Mouse (Mus musculus) stomach, embryonic 14.5 days (tissue): ENCODE data around the gene Olfr352. TPM values are rescaled to one million over a fixed set of nuclear protein-coding genes. Genes with fewer than 3 reads are reported as not detected.

Source experiments
- ATAC-seq: fragments of 200-750 bp; cut with Nextera tagmentation; 2 replicates; pipeline ENCODE4 v1.8.0; 2017; ENCODE audit warnings: low read depth, moderate TSS enrichment; ENCODE audit not compliant: insufficient number of reproducible peaks, insufficient read depth, low FRiP score
- H3K27ac ChIP-seq: fragments of 300-500 bp; sonication (generic); 2 replicates; pipeline ENCODE4 v1.5.1; 2014; ENCODE audit warnings: mild to moderate bottlenecking, low read length, moderate library complexity, mixed read lengths
- H3K27me3 ChIP-seq: fragments of 300-500 bp; sonication (generic); 2 replicates; pipeline ENCODE4 v1.6.1; 2014; ENCODE audit warnings: low read length, control low read depth, mixed read lengths; ENCODE audit not compliant: control insufficient read depth, insufficient read depth
- H3K36me3 ChIP-seq: fragments of 300-500 bp; sonication (generic); 2 replicates; pipeline ENCODE4 v1.6.1; 2014; ENCODE audit warnings: mild to moderate bottlenecking, control low read depth, low read length, moderate library complexity, mixed read lengths; ENCODE audit not compliant: control insufficient read depth, insufficient read depth
- H3K4me1 ChIP-seq: fragments of 300-500 bp; sonication (generic); 2 replicates; pipeline ENCODE4 v1.6.1; 2014; ENCODE audit warnings: low read length, control low read depth, mixed read lengths; ENCODE audit not compliant: control insufficient read depth, insufficient read depth
- H3K4me2 ChIP-seq: fragments of 300-500 bp; sonication (generic); replicated peaks from 2 replicates; pipeline ENCODE4 v1.6.1; 2014; ENCODE audit warnings: low read depth, low read length, control low read depth
- H3K4me3 ChIP-seq: fragments of 300-500 bp; sonication (generic); 2 replicates; pipeline ENCODE4 v1.5.1; 2014; ENCODE audit warnings: low read depth, low read length, control low read depth
- H3K9ac ChIP-seq: fragments of 300-500 bp; sonication (generic); replicated peaks from 2 replicates; pipeline ENCODE4 v1.6.1; 2014; ENCODE audit warnings: low read depth, mild to moderate bottlenecking, control low read depth, low read length, moderate library complexity, mixed read lengths
- H3K9me3 ChIP-seq: fragments of 300-500 bp; sonication (generic); 2 replicates; pipeline ENCODE4 v1.6.1; 2016; ENCODE audit warnings: low read depth, low read length, control low read depth; ENCODE audit not compliant: control insufficient read depth
- WGBS: fragments of 180-500 bp; shearing (Covaris S2); extraction: QIAGEN DNeasy Blood & Tissue Kit; methylation state at CpG from one replicate; pipeline ENCODE4 v1.1.7; 2014; 5-methylcytosine and 5-hydroxymethylcytosine counted together
- polyA plus RNA-seq: library from polyadenylated mRNA; unstranded; fragments of >200 nt; fragmentation: Nextera tagmentation; extraction: Ambion mirVana; gene quantifications from 2 replicates; pipeline ENCODE4 v1.2.1, GENCODE M21; 2014

Gene Olfr352
- polyA plus RNA-seq, result not detected in 2 replicates

GRCm38 (mm10) chr2:36868160-36868559 is at the start of gene Olfr352:
Olfr352 (plus strand) TSS chr2:36868460.
- H3K4me2 ChIP-seq, result no peak within 1 kb of the TSS
- 59% methylated on average over 1 of the region's 1 CpGs for WGBS
- H3K27me3 ChIP-seq, result no peaks in the 10 kb centered on the region
- ATAC-seq, result no peak
- no peaks in the 10 kb centered on the region for H3K36me3 ChIP-seq
- H3K9ac ChIP-seq, result no peak within 1 kb of the TSS
- no peak within 1 kb of the TSS for H3K27ac ChIP-seq
- no peaks in the 10 kb centered on the region for H3K4me1 ChIP-seq
- H3K9me3 ChIP-seq, result no peaks in the 10 kb centered on the region
- no peak within 1 kb of the TSS for H3K4me3 ChIP-seq

GRCm38 (mm10) chr2:36846010-36846409 is 22.2 kb upstream of the Olfr352 start, which contains the start of gene Olfr350:
Olfr350 (plus strand) TSS chr2:36846310.
- no peak for ATAC-seq
- no peaks in the 10 kb centered on the region for H3K27me3 ChIP-seq
- no peak within 1 kb of the TSS for H3K4me2 ChIP-seq
- WGBS, result 98% methylated on average over 1 of the region's 1 CpGs
- no peaks in the 10 kb centered on the region for H3K4me1 ChIP-seq
- H3K4me3 ChIP-seq, result no peak within 1 kb of the TSS
- no peak within 1 kb of the TSS for H3K27ac ChIP-seq
- H3K9me3 ChIP-seq, result peaks cover 6% of the 10 kb centered on the region; the same call in 1 of the 2 replicates
- no peak within 1 kb of the TSS for H3K9ac ChIP-seq
- no peaks in the 10 kb centered on the region for H3K36me3 ChIP-seq

- ATAC-seq, result no peak
- Histone ChIP-seq H3K9ac (no peak within 1 kb of the TSS), H3K4me1 (no peaks in the 10 kb centered on the region), H3K4me2 (no peak within 1 kb of the TSS), H3K27me3 (no peaks in the 10 kb centered on the region), H3K36me3 (no peaks in the 10 kb centered on the region), H3K27ac (no peak within 1 kb of the TSS), H3K4me3 (no peak within 1 kb of the TSS), H3K9me3 (no peaks in the 10 kb centered on the region)
- 74% methylated on average over 1 of the region's 1 CpGs for WGBS
Measured at GRCm38 (mm10) chr2:36862560-36862959, 5.7 kb upstream of the Olfr352 start, which contains the start of gene Olfr351. Olfr351 (minus strand) TSS chr2:36862660.

- Histone ChIP-seq H3K27me3 (no peaks in the 10 kb centered on the region), H3K4me3 (no peak within 1 kb of the TSS), H3K4me2 (no peak within 1 kb of the TSS), H3K9ac (no peak within 1 kb of the TSS), H3K9me3 (no peaks in the 10 kb centered on the region), H3K27ac (no peak within 1 kb of the TSS), H3K4me1 (no peaks in the 10 kb centered on the region), H3K36me3 (no peaks in the 10 kb centered on the region)
- no peak for ATAC-seq
Measured at GRCm38 (mm10) chr2:36892836-36893235, 24.6 kb downstream of the Olfr352 start, which contains the start of gene Olfr353. Olfr353 (minus strand) TSS chr2:36892936.

- no peak for ATAC-seq
- Histone ChIP-seq H3K4me3 (no peak overlapping the region), H3K9me3 (0 out of 2 replicates have a peak, but pooled peaks cover 3% of the 10 kb centered on the region), H3K4me2 (no peak overlapping the region), H3K27me3 (no peaks in the 10 kb centered on the region), H3K36me3 (no peaks in the 10 kb centered on the region), H3K27ac (no peak overlapping the region), H3K9ac (no peak overlapping the region), H3K4me1 (no peaks in the 10 kb centered on the region)
Measured at GRCm38 (mm10) chr2:36897114-36897513, 28.9 kb downstream of the Olfr352 start.

- no peaks in the 10 kb centered on the region for H3K36me3 ChIP-seq
- no peak within 1 kb of the TSS for H3K4me2 ChIP-seq
- H3K4me1 ChIP-seq, result no peaks in the 10 kb centered on the region
- H3K9me3 ChIP-seq, result no peaks in the 10 kb centered on the region
- ATAC-seq, result no peak
- H3K27ac ChIP-seq, result no peak within 1 kb of the TSS
- no peak within 1 kb of the TSS for H3K9ac ChIP-seq
- H3K4me3 ChIP-seq, result no peak within 1 kb of the TSS
- H3K27me3 ChIP-seq, result no peaks in the 10 kb centered on the region
Measured at GRCm38 (mm10) chr2:36905380-36905779, 37.1 kb downstream of the Olfr352 start, which contains the start of gene Olfr354. Olfr354 (plus strand) TSS chr2:36905680.

Other genes with a start within 250 kb of the Olfr352 start
- not detected in 2 replicates for gene Olfr345, start 228.4 kb upstream of the Olfr352 start, polyA plus RNA-seq
- not detected in 2 replicates for gene Olfr346, start 182.7 kb upstream of the Olfr352 start, polyA plus RNA-seq
- gene Olfr347, start 136.6 kb upstream of the Olfr352 start, polyA plus RNA-seq, result not detected in 2 replicates
- gene Olfr348, start 84.2 kb upstream of the Olfr352 start, polyA plus RNA-seq, result not detected in 2 replicates
- gene Olfr50, start 77.9 kb upstream of the Olfr352 start, polyA plus RNA-seq, result not detected in 2 replicates
- gene Olfr3, start 51.4 kb upstream of the Olfr352 start, polyA plus RNA-seq, result not detected in 2 replicates
- not detected in 2 replicates for gene Olfr350, start 22.1 kb upstream of the Olfr352 start, polyA plus RNA-seq
- gene Olfr351, start 5.8 kb upstream of the Olfr352 start, polyA plus RNA-seq, result not detected in 2 replicates
- gene Olfr353, start 24.5 kb downstream of the Olfr352 start, polyA plus RNA-seq, result not detected in 2 replicates
- not detected in 2 replicates for gene Olfr354, start 37.2 kb downstream of the Olfr352 start, polyA plus RNA-seq
- not detected in 2 replicates for gene Olfr355, start 60.4 kb downstream of the Olfr352 start, polyA plus RNA-seq
- not detected in 2 replicates for gene Olfr356, start 68.7 kb downstream of the Olfr352 start, polyA plus RNA-seq
- not detected in 2 replicates for gene Olfr357, start 125.4 kb downstream of the Olfr352 start, polyA plus RNA-seq
- not detected in 2 replicates for gene Olfr358, start 140.9 kb downstream of the Olfr352 start, polyA plus RNA-seq
- gene Olfr360, start 197.3 kb downstream of the Olfr352 start, polyA plus RNA-seq, result not detected in 2 replicates
- gene Olfr361, start 220.8 kb downstream of the Olfr352 start, polyA plus RNA-seq, result not detected in 2 replicates
- gene Olfr362, start 249.4 kb downstream of the Olfr352 start, polyA plus RNA-seq, result not detected in 2 replicates